Mouse (Mus musculus) hindbrain, embryonic 15.5 days (tissue): ENCODE data around the gene Krt24. TPM values are rescaled to one million over a fixed set of nuclear protein-coding genes. Genes with fewer than 3 reads are reported as not detected.

Experiments
- ATAC-seq: fragments of 200-750 bp; cut with Nextera tagmentation; 2 replicates; pipeline ENCODE4 v1.8.0; 2017; ENCODE audit warnings: low read depth, moderate number of reproducible peaks, moderate TSS enrichment; ENCODE audit not compliant: low FRiP score
- H3K27ac ChIP-seq: fragments of 300-500 bp; sonication (generic); replicated peaks from 2 replicates; pipeline ENCODE4 v1.5.1; 2015; ENCODE audit warnings: mild to moderate bottlenecking, inconsistent platforms
- H3K27me3 ChIP-seq: fragments of 300-500 bp; sonication (generic); 2 replicates; pipeline ENCODE4 v1.6.1; 2015; ENCODE audit warnings: control low read depth, inconsistent platforms
- H3K36me3 ChIP-seq: fragments of 300-500 bp; sonication (generic); 2 replicates; pipeline ENCODE4 v1.6.1; 2015; ENCODE audit warnings: control low read depth, inconsistent platforms
- H3K4me1 ChIP-seq: fragments of 300-500 bp; sonication (generic); replicated peaks from 2 replicates; pipeline ENCODE4 v1.6.1; 2015; ENCODE audit warnings: control low read depth, inconsistent platforms
- H3K4me2 ChIP-seq: fragments of 300-500 bp; sonication (generic); 2 replicates; pipeline ENCODE4 v1.6.1; 2015; ENCODE audit warnings: moderate library complexity, mild to moderate bottlenecking, inconsistent platforms
- H3K4me3 ChIP-seq: fragments of 300-500 bp; sonication (generic); 2 replicates; pipeline ENCODE4 v1.5.1; 2015; ENCODE audit warnings: mild to moderate bottlenecking, inconsistent platforms
- H3K9ac ChIP-seq: fragments of 300-500 bp; sonication (generic); 2 replicates; pipeline ENCODE4 v1.6.1; 2015; ENCODE audit warnings: inconsistent platforms
- H3K9me3 ChIP-seq: fragments of 300-500 bp; sonication (generic); 2 replicates; pipeline ENCODE4 v1.6.1; 2016; ENCODE audit warnings: control low read depth, inconsistent platforms
- WGBS: fragments of 180-500 bp; shearing (Covaris S2); methylation state at CpG from one replicate; pipeline ENCODE4 v1.1.7; 2015; 5-methylcytosine and 5-hydroxymethylcytosine counted together
- polyA plus RNA-seq: library from polyadenylated mRNA; unstranded; fragments of >200 nt; fragmentation: Nextera tagmentation; extraction: Ambion mirVana; gene quantifications from 2 replicates; pipeline ENCODE4 v1.2.1, GENCODE M21; 2015

The Krt24 gene
- polyA plus RNA-seq, 1 experiment from 2014 or later: 0.13 TPM

- Histone ChIP-seq H3K4me1 (0 out of 2 replicates have a peak, but pooled peaks cover 7% of the 10 kb centered on the region), H3K4me2 (no peak overlapping the region), H3K36me3 (no peaks in the 10 kb centered on the region), H3K27ac (no peak overlapping the region), H3K27me3 (no peaks in the 10 kb centered on the region), H3K9me3 (no peaks in the 10 kb centered on the region), H3K4me3 (no peak overlapping the region), H3K9ac (no peak overlapping the region)
- 55% methylated on average over 4 of the region's 4 CpGs for WGBS
- no peak for ATAC-seq
Observed at GRCm38 (mm10) chr11:99283334-99283733, 1.7 kb downstream of the Krt24 start.

DNA sequence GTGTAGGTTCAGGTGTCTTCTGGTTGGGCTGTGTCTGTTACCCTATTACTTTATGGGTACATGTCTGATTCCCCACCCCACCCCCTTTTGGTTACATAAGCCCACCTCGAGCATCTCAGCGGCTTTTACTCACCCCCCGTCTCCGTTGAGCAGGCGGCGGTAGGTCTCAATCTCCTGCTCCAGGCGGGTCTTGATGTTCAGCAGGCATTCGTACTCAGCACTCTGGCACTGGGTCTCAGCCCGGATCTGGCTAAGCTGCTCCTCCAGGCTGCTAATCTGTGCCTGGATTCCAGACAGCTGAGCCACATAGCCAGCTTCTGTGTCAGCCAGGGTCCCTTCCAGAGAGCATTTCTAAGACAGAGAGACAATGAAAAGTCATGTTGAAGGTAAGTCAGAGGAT lies 3.9 kb downstream of the Krt24 start:
- 84% methylated on average over 9 of the region's 9 CpGs for WGBS
- H3K4me2 ChIP-seq: no peak overlapping the region
- H3K9ac ChIP-seq: no peak overlapping the region
- 0 out of 2 replicates have a peak, but pooled peaks cover 7% of the 10 kb centered on the region for H3K4me1 ChIP-seq
- ATAC-seq: no peak
- no peaks in the 10 kb centered on the region for H3K36me3 ChIP-seq
- no peak overlapping the region for H3K27ac ChIP-seq
- H3K27me3 ChIP-seq: no peaks in the 10 kb centered on the region
- no peaks in the 10 kb centered on the region for H3K9me3 ChIP-seq
- no peak overlapping the region for H3K4me3 ChIP-seq

- no peak for ATAC-seq
- no peaks in the 10 kb centered on the region for H3K36me3 ChIP-seq
- 66% methylated on average over 5 of the region's 5 CpGs for WGBS
Observed at GRCm38 (mm10) chr11:99279986-99280385, 5.1 kb downstream of the Krt24 start.

GRCm38 (mm10) chr11:99276786-99277185 lies 8.3 kb downstream of the Krt24 start:
- no peaks in the 10 kb centered on the region for H3K4me1 ChIP-seq
- H3K9me3 ChIP-seq: no peaks in the 10 kb centered on the region
- H3K27ac ChIP-seq: no peak overlapping the region
- no peaks in the 10 kb centered on the region for H3K27me3 ChIP-seq
- H3K9ac ChIP-seq: no peak overlapping the region
- H3K4me2 ChIP-seq: no peak overlapping the region
- H3K36me3 ChIP-seq: no peaks in the 10 kb centered on the region
- no peak overlapping the region for H3K4me3 ChIP-seq
- WGBS: 69% methylated on average over 7 of the region's 7 CpGs
- ATAC-seq: no peak

More at GRCm38 (mm10) chr11:99279986-99280385, 5.1 kb downstream of the Krt24 start:
- H3K4me3 ChIP-seq: no peak overlapping the region
- no peak overlapping the region for H3K4me2 ChIP-seq
- H3K9me3 ChIP-seq: no peaks in the 10 kb centered on the region
- H3K27me3 ChIP-seq: no peaks in the 10 kb centered on the region
- H3K9ac ChIP-seq: no peak overlapping the region
- no peak overlapping the region for H3K27ac ChIP-seq
- H3K4me1 ChIP-seq: 0 out of 2 replicates have a peak, but pooled peaks cover 7% of the 10 kb centered on the region

DNA sequence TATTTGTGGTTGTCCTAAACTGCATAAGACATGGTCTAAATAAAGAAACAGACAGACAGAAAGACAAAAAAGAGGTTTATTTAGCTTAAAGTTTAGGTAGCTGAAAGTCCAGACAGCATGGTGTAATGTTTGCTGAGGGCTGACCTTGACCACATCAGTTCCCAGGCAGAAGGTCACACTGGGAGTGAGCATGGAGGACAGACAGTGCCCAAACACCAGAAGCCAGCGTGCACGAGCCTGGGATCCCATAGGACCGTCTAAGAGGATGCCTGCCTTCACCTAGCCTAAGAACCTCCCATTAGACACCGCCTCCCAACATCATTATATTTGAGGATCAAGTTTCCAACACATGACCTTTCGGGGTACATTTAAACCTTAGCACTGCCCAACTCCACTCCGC lies 9.4 kb downstream of the Krt24 start:
- ATAC-seq: no peak
- no peaks in the 10 kb centered on the region for H3K9me3 ChIP-seq
- no peak overlapping the region for H3K4me2 ChIP-seq
- H3K27me3 ChIP-seq: no peaks in the 10 kb centered on the region
- no peak overlapping the region for H3K4me3 ChIP-seq
- H3K4me1 ChIP-seq: no peaks in the 10 kb centered on the region
- H3K27ac ChIP-seq: no peak overlapping the region
- H3K9ac ChIP-seq: no peak overlapping the region
- WGBS: 82% methylated on average over 6 of the region's 6 CpGs
- no peaks in the 10 kb centered on the region for H3K36me3 ChIP-seq

- no peaks in the 10 kb centered on the region for H3K9me3 ChIP-seq
- no peaks in the 10 kb centered on the region for H3K27me3 ChIP-seq
- no peak overlapping the region for H3K27ac ChIP-seq
- H3K9ac ChIP-seq: no peak overlapping the region
- no peak overlapping the region for H3K4me3 ChIP-seq
- no peak for ATAC-seq
- H3K4me2 ChIP-seq: no peak overlapping the region
- H3K4me1 ChIP-seq: no peaks in the 10 kb centered on the region
- WGBS: 93% methylated on average over 4 of the region's 4 CpGs
- H3K36me3 ChIP-seq: no peaks in the 10 kb centered on the region
Observed at GRCm38 (mm10) chr11:99272721-99273120, 12.3 kb downstream of the Krt24 start.

GRCm38 (mm10) chr11:99269192-99269591 lies 15.9 kb downstream of the Krt24 start:
- no peak overlapping the region for H3K4me2 ChIP-seq

DNA sequence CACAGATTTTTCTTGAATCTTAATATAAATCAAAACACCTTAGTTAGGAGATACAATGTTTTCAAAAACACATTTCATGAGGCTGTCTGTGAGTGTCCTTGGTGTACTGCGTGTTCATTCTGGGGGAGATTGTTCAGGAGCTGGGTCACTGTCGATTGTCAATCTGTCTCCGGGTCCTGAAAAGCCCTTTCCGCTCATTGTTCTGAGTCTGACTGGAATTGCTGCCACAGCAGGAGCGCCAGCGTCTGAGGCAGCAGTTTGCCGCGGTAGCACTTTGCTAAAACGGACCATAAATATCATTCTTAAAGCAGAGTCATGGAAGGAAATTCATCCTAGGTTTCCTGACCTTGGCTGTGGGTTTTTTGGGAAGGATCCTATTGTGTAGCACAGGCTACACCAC lies 19.3 kb downstream of the Krt24 start:
- 14% methylated on average over 9 of the region's 9 CpGs for WGBS
- ATAC-seq: no peak
- Histone ChIP-seq H3K4me1 (0 out of 2 replicates have a peak, but pooled peaks cover 5% of the 10 kb centered on the region), H3K4me3 (no peak overlapping the region), H3K4me2 (no peak overlapping the region), H3K27me3 (no peaks in the 10 kb centered on the region), H3K9me3 (no peaks in the 10 kb centered on the region), H3K27ac (no peak overlapping the region; the same call in 1 of the 2 replicates), H3K36me3 (no peaks in the 10 kb centered on the region), H3K9ac (no peak overlapping the region)

More at GRCm38 (mm10) chr11:99269192-99269591, 15.9 kb downstream of the Krt24 start:
- Histone ChIP-seq H3K36me3 (no peaks in the 10 kb centered on the region), H3K9me3 (no peaks in the 10 kb centered on the region), H3K27me3 (no peaks in the 10 kb centered on the region), H3K4me1 (0 out of 2 replicates have a peak, but pooled peaks cover 5% of the 10 kb centered on the region), H3K4me3 (no peak overlapping the region), H3K27ac (no peak overlapping the region), H3K9ac (no peak overlapping the region)
- ATAC-seq: no peak
- WGBS: 80% methylated on average over 7 of the region's 7 CpGs

- no peak for ATAC-seq
- Histone ChIP-seq H3K27ac (no peak overlapping the region), H3K27me3 (no peaks in the 10 kb centered on the region), H3K36me3 (no peaks in the 10 kb centered on the region), H3K4me1 (0 out of 2 replicates have a peak, but pooled peaks cover 5% of the 10 kb centered on the region), H3K4me2 (no peak overlapping the region), H3K4me3 (no peak overlapping the region), H3K9me3 (no peaks in the 10 kb centered on the region), H3K9ac (no peak overlapping the region)
- 75% methylated on average over 9 of the region's 9 CpGs for WGBS
Observed at GRCm38 (mm10) chr11:99265220-99265619, 19.8 kb downstream of the Krt24 start.

DNA sequence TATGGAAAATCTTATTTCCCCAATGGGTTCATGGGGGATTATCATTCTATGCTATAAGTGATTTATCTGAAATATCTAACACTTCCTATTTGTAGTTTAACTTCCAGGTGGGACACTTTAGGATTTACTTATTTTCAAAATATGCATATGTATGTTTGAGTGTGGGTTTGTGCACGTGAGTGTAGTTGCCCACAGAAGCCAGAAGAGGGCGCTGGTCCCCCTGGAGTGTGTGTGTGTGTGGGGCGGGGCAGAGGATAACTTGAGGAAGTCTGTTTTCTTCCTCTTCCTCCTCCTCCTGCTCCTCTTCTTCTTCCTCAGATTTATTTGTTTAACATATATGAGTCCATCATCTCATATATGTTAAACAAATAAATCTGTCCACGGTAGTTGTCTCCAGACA lies 28.8 kb downstream of the Krt24 start:
- Histone ChIP-seq H3K4me2 (no peak overlapping the region), H3K9ac (no peak overlapping the region), H3K4me1 (no peaks in the 10 kb centered on the region), H3K27ac (no peak overlapping the region), H3K27me3 (no peaks in the 10 kb centered on the region), H3K36me3 (no peaks in the 10 kb centered on the region), H3K4me3 (no peak overlapping the region), H3K9me3 (no peaks in the 10 kb centered on the region)
- 83% methylated on average over 4 of the region's 4 CpGs for WGBS
- ATAC-seq: no peak

- H3K4me2 ChIP-seq: no peak overlapping the region
- no peaks in the 10 kb centered on the region for H3K4me1 ChIP-seq
- no peaks in the 10 kb centered on the region for H3K36me3 ChIP-seq
- no peaks in the 10 kb centered on the region for H3K9me3 ChIP-seq
- ATAC-seq: no peak
- no peak overlapping the region for H3K9ac ChIP-seq
- H3K27ac ChIP-seq: no peak overlapping the region
- WGBS: 97% methylated on average over 8 of the region's 8 CpGs
- no peak overlapping the region for H3K4me3 ChIP-seq
- H3K27me3 ChIP-seq: no peaks in the 10 kb centered on the region
Observed at GRCm38 (mm10) chr11:99255316-99255715, 29.7 kb downstream of the Krt24 start.

- Histone ChIP-seq H3K9ac (no peak overlapping the region), H3K36me3 (no peaks in the 10 kb centered on the region), H3K4me1 (no peaks in the 10 kb centered on the region), H3K9me3 (no peaks in the 10 kb centered on the region), H3K4me3 (no peak overlapping the region), H3K27ac (no peak overlapping the region), H3K27me3 (no peaks in the 10 kb centered on the region), H3K4me2 (no peak overlapping the region)
- no peak for ATAC-seq
- 68% methylated on average over 2 of the region's 2 CpGs for WGBS
Observed at GRCm38 (mm10) chr11:99253893-99254292, 31.2 kb downstream of the Krt24 start.

DNA sequence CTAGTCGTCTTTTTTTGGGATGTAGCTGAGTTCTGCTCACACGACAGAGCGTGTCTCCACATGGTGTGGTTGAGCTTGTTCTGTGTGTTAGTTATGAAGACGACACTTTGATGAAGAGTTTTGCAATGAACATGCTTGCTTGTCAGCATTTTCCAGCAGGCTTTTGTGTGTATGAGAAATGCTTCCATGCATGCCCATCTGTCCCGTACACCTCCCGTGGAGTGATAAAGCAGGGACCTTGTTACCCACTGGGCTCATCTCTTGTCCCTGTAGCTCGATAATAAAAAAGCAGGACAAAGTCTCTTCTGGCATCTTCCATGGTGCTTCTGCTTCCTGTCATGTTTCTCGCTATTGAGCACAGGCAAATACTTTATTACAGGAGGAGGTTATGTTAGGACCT lies 32.4 kb downstream of the Krt24 start:
- H3K36me3 ChIP-seq: no peaks in the 10 kb centered on the region
- no peak overlapping the region for H3K4me3 ChIP-seq
- H3K4me2 ChIP-seq: no peak overlapping the region
- no peaks in the 10 kb centered on the region for H3K4me1 ChIP-seq
- no peak for ATAC-seq
- no peaks in the 10 kb centered on the region for H3K27me3 ChIP-seq
- H3K9me3 ChIP-seq: no peaks in the 10 kb centered on the region
- H3K9ac ChIP-seq: no peak overlapping the region
- no peak overlapping the region for H3K27ac ChIP-seq
- 44% methylated on average over 8 of the region's 8 CpGs for WGBS
